Mouse (Mus musculus): Measurements from ENCODE around the gene Ramp3. TPM values are rescaled to one million over a fixed set of nuclear protein-coding genes. Genes with fewer than 3 reads are reported as not detected.

Ramp3 gene
- total RNA-seq, 2 experiments from 2014 or later: 0.48 to 1.1 TPM

- DNase-seq (ENCODE audit: low spot score): no peak
Measured at GRCm38 (mm10) chr11:6670044-6670443, 11.7 kb downstream of the Ramp3 start.

- DNase-seq (ENCODE audit: low spot score): no peak
Measured at GRCm38 (mm10) chr11:6670826-6671225, 12.5 kb downstream of the Ramp3 start.

- no peak for DNase-seq (ENCODE audit: low spot score)
Measured at GRCm38 (mm10) chr11:6674701-6675100, 16.4 kb downstream of the Ramp3 start.

GRCm38 (mm10) chr11:6675402-6675801 lies 17.1 kb downstream of the Ramp3 start:
- no peak for DNase-seq (ENCODE audit: low spot score)

- DNase-seq (ENCODE audit: low spot score): no peak
Measured at GRCm38 (mm10) chr11:6676641-6677040, 18.3 kb downstream of the Ramp3 start.

GRCm38 (mm10) chr11:6677530-6677929 lies 19.2 kb downstream of the Ramp3 start:
- no peak for DNase-seq (ENCODE audit: low spot score)

GRCm38 (mm10) chr11:6679694-6680396 lies 21.5 kb downstream of the Ramp3 start:
- no peak for DNase-seq (ENCODE audit: low spot score)

- DNase-seq (ENCODE audit: low spot score): peak; percentile 49
Measured at GRCm38 (mm10) chr11:6680397-6680818, 22.1 kb downstream of the Ramp3 start.

- DNase-seq (ENCODE audit: low spot score): no peak
Measured at GRCm38 (mm10) chr11:6684741-6685140, 26.4 kb downstream of the Ramp3 start.

GRCm38 (mm10) chr11:6688888-6689287 lies 30.6 kb downstream of the Ramp3 start:
- DNase-seq (ENCODE audit: low spot score): no peak

GRCm38 (mm10) chr11:6692341-6692740 lies 34.0 kb downstream of the Ramp3 start:
- DNase-seq (ENCODE audit: low spot score): no peak

GRCm38 (mm10) chr11:6694114-6694513 lies 35.8 kb downstream of the Ramp3 start:
- DNase-seq (ENCODE audit: low spot score): no peak

GRCm38 (mm10) chr11:6695176-6695575 lies 36.9 kb downstream of the Ramp3 start:
- no peak for DNase-seq (ENCODE audit: low spot score)

GRCm38 (mm10) chr11:6696551-6696950 lies 38.2 kb downstream of the Ramp3 start:
- DNase-seq (ENCODE audit: low spot score): no peak

- DNase-seq (ENCODE audit: low spot score): no peak
Measured at GRCm38 (mm10) chr11:6697751-6698150, 39.4 kb downstream of the Ramp3 start.

GRCm38 (mm10) chr11:6698281-6698680 lies 40.0 kb downstream of the Ramp3 start:
- DNase-seq (ENCODE audit: low spot score): no peak

GRCm38 (mm10) chr11:6702258-6702657 lies 43.9 kb downstream of the Ramp3 start:
- no peak for DNase-seq (ENCODE audit: low spot score)

- no peak for DNase-seq (ENCODE audit: low spot score)
Measured at GRCm38 (mm10) chr11:6704851-6705250, 46.5 kb downstream of the Ramp3 start.

GRCm38 (mm10) chr11:6705516-6705915 lies 47.2 kb downstream of the Ramp3 start:
- DNase-seq (ENCODE audit: low spot score): no peak

- no peak for DNase-seq (ENCODE audit: low spot score)
Measured at GRCm38 (mm10) chr11:6706796-6707195, 48.5 kb downstream of the Ramp3 start.

GRCm38 (mm10) chr11:6708437-6708836 lies 50.1 kb downstream of the Ramp3 start:
- DNase-seq (ENCODE audit: low spot score): no peak

GRCm38 (mm10) chr11:6710409-6710808 lies 52.1 kb downstream of the Ramp3 start:
- DNase-seq (ENCODE audit: low spot score): no peak

GRCm38 (mm10) chr11:6720746-6721145 lies 62.4 kb downstream of the Ramp3 start:
- no peak for DNase-seq (ENCODE audit: low spot score)

- DNase-seq (ENCODE audit: low spot score): no peak
Measured at GRCm38 (mm10) chr11:6726921-6727320, 68.6 kb downstream of the Ramp3 start.

Data from gastrocnemius, adult 18-20 months (tissue).